Mouse (Mus musculus) left cerebral cortex, postnatal 10 days (tissue): Measurements from ENCODE around the gene Casp7. TPM values are rescaled to one million over a fixed set of nuclear protein-coding genes. Genes with fewer than 3 reads are reported as not detected.

Experiments used
- DNase-seq, 2 experiments: peaks; one replicate each; pipeline ENCODE4 v3.0.0; 2021 to 2022; ENCODE audit warnings: low spot score in 2 of 2, mixed read lengths in 1 of 2; ENCODE audit errors: extremely low spot score in 1 of 2
- intact Hi-C: fragments of 180-260 bp; cut with DNase I; formaldehyde crosslinking; loops from one replicate; pipeline ENCODE4 v1.15.1; 2025
- total RNA-seq, 2 experiments: library from RNA; stranded (reverse); gene quantifications; 2 replicates each; pipeline ENCODE4 v1.2.3; 2021

Casp7 gene
- total RNA-seq, 2 experiments from 2014 or later: 12.5 to 13.0 TPM

DNA sequence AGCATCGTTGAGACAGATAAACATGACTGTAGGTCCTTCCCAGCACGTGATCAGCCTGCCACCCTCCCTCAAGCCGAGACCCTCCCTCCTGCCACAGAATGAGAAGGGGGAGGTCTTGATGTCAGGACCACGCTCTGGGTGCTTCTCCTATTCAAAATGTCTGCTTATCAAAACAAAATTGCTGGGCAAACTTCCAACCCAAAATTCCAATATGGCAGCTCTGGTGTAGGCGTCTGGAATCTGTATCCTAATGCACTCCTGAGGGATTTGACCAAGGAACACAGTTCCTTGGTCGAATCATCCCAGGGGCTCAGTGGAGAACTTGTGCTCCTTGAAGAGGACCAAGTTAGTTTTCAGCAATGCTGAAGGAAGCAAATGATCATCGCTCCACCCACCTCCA, 90.0 kb downstream of the Casp7 start:
- intact Hi-C loops: no loop called here
- no peak for DNase-seq

DNA sequence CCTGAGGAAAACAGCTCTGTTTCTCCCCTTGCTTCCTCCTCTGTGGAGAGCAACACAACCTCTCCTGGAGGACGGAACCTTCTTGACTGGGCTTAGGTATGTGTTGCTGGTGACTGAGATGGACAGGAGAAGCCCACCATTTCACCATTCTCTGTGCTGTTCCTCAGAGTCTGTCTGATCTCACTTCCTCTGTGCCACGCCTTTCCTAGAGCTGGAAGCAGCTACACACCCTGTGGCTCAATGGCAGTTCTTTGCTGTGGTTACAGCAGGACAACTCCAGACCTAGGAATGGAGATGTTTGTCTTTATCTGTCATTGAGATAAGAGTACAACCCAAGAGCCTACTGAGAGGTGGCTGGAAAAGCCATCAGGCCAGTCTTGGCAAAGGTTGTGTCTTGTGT, 90.4 kb downstream of the Casp7 start:
- DNase-seq: no peak
- intact Hi-C loops: no loop called here

DNA sequence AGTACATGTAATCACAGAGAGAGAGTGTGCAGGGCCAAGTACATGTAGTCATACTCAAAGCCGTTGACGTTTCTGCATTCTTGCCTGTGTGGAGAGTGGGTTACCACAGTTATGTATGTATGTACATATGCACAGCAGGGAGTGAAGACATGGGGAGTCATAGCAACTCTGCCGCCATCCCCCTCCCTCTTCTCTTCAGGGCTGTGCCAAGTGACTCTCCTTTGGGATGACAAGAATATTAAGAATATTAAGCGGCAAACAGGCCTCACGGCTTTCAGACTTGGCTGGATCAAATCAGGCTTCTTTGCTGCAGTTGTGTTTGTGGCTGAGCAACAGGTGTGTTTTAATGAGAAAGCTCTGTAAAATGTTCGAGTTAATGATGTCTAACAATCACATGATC, 92.7 kb downstream of the Casp7 start:
- DNase-seq: no peak
- intact Hi-C loops: no loop called here

Other genes with a start within 250 kb of the Casp7 start
- not detected for gene Habp2, start 110.0 kb upstream of the Casp7 start, total RNA-seq
- under 1 TPM; 0.57 to 0.62 TPM for gene Nrap, start 7.1 kb upstream of the Casp7 start, total RNA-seq
- 1 to 10 TPM in 1 of 2 experiments, under 1 TPM in 1; 0.97 to 1.2 TPM for gene Plekhs1, start 64.5 kb downstream of the Casp7 start, total RNA-seq
- 10 to 100 TPM in 1 of 2 experiments, 1 to 10 TPM in 1; 8.7 to 11.3 TPM for gene Dclre1a, start 151.1 kb downstream of the Casp7 start, total RNA-seq
- gene Nhlrc2, start 151.1 kb downstream of the Casp7 start, total RNA-seq: 10 to 100 TPM; 11.3 to 11.5 TPM